ENCODE assay signal across 12 mouse cellular contexts in the genomic region with DNA sequence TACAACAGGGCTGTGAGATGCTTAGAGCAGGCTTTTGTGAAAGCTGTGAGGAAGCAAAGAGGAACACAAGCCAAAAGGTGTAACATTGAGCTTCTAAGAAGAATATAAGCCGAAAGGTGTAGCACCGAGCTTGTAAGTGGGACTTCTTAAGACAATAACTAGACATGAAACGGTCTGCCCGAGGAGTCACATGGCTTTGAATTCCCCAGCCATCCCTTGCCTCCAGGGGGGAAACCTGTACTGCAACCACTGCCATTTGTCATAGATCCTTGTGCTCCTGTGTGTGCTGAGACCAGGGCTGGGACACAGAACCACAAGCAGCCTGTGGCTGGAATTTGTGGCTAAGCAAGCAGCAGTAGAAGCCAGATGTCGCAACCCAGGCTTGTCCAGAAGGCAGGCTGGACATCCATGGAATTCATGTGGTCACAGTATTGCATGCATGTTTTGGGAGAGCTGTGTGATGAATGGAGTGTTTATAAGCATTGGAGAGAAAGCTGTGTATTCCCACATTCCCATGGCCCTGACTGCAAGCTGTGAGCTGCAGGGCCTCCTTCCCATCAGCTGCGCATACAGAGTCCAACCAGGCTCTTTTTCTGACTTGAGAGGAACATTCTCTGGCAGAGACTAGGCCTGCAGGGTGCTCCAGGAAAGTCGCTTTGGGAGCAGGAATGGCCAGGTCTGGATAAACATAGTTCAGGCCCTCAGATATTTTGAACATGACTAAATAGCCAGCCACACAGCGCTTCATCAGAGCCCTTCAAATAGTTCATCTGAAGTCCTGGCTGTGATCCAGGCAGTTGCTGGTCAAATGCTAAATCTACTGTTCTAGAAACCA. TPM values are rescaled to one million over a fixed set of nuclear protein-coding genes. Genes with fewer than 3 reads are reported as not detected.
DNase-seq lines count a peak whose midpoint lies in the region; ATAC-seq and TF ChIP-seq lines count a peak whose summit lies in the region.
"Had no signal": no experiment of that assay in that cellular context is flagged by ENCODE, and none has a peak within 500 bp of the region (broad histone marks: within the 10 kb centered on the region; RNA-seq: fewer than 3 reads in every experiment).

No protein-coding gene starts in this region.

- no peak for TF ChIP-seq POLR2A in myocyte (IDR thresholded peaks at IDR 0.05; ENCODE audit: insufficient read length, low read depth)

- DNase-seq in embryonic facial prominence, embryonic 14.5 days (ENCODE audit: low spot score), result peak; percentile 82
- no peak for DNase-seq in embryonic facial prominence, embryonic 10.5 days (ENCODE audit: low spot score)
- peak; percentile 31 to 55 for DNase-seq in gastrocnemius, postnatal 36 days
- peak; percentile 69 for DNase-seq in heart, postnatal 4 days
- no peak for DNase-seq in thymus, adult 18-20 months

- no peaks in the 10 kb centered on the region for H3K36me3 ChIP-seq in embryonic facial prominence, embryonic 14.5 days (ENCODE audit: control insufficient read depth, insufficient read depth, low read length)
- H3K36me3 ChIP-seq in embryonic facial prominence, embryonic 10.5 days (replicated peaks), result no peaks in the 10 kb centered on the region
- H3K36me3 ChIP-seq in myocyte (ENCODE audit: control insufficient read depth, insufficient read depth), result no peaks in the 10 kb centered on the region
- no peaks in the 10 kb centered on the region for H3K36me3 ChIP-seq in hindbrain, embryonic 16.5 days (ENCODE audit: control insufficient read depth, insufficient read depth, low read length)

- no peak overlapping the region for H3K9ac ChIP-seq in embryonic facial prominence, embryonic 14.5 days (ENCODE audit: low read depth, low read length)
- H3K9ac ChIP-seq in hindbrain, embryonic 16.5 days (ENCODE audit: low read depth, low read length), result no peak overlapping the region

- H3K27me3 ChIP-seq in embryonic facial prominence, embryonic 14.5 days (replicated peaks; ENCODE audit: control insufficient read depth, insufficient read depth, low read length), result no peaks in the 10 kb centered on the region
- no peaks in the 10 kb centered on the region for H3K27me3 ChIP-seq in embryonic facial prominence, embryonic 10.5 days (replicated peaks; ENCODE audit: low read depth, poor library complexity, severe bottlenecking)
- no peaks in the 10 kb centered on the region for H3K27me3 ChIP-seq in myocyte (ENCODE audit: control insufficient read depth, insufficient read depth, insufficient read length)
- no peaks in the 10 kb centered on the region; the same call in 1 of the 2 replicates for H3K27me3 ChIP-seq in hindbrain, embryonic 16.5 days (replicated peaks; ENCODE audit: control insufficient read depth, insufficient read depth, low read length)

- peaks cover 12% of the 10 kb centered on the region; the same call in 1 of the 2 replicates for H3K4me1 ChIP-seq in embryonic facial prominence, embryonic 14.5 days (ENCODE audit: control insufficient read depth, insufficient read depth, low read length)
- H3K4me1 ChIP-seq in embryonic facial prominence, embryonic 10.5 days, result peaks cover 5% of the 10 kb centered on the region; the same call in 1 of the 2 replicates
- H3K4me1 ChIP-seq in hindbrain, embryonic 16.5 days (ENCODE audit: control insufficient read depth, insufficient read depth, low read depth, low read length), result no peaks in the 10 kb centered on the region

- no peaks in the 10 kb centered on the region for H3K9me3 ChIP-seq in embryonic facial prominence, embryonic 14.5 days (ENCODE audit: control insufficient read depth, low read length)
- H3K9me3 ChIP-seq in embryonic facial prominence, embryonic 10.5 days, result no peaks in the 10 kb centered on the region
- no peaks in the 10 kb centered on the region for H3K9me3 ChIP-seq in hindbrain, embryonic 16.5 days (ENCODE audit: control insufficient read depth, low read length)

- H3K79me2 ChIP-seq in myocyte (ENCODE audit: control insufficient read depth, insufficient read depth), result no peaks in the 10 kb centered on the region

- peak overlapping the region; percentile 61; the same call in 1 of the 2 replicates for H3K27ac ChIP-seq in embryonic facial prominence, embryonic 14.5 days (replicated peaks; ENCODE audit: low read depth, low read length)
- H3K27ac ChIP-seq in embryonic facial prominence, embryonic 10.5 days (replicated peaks), result no peak overlapping the region
- no peak overlapping the region for H3K27ac ChIP-seq in hindbrain, embryonic 16.5 days (ENCODE audit: low read depth, low read length)

- no peak overlapping the region for H3ac ChIP-seq in myocyte (ENCODE audit: control insufficient read depth, insufficient read length)

- intact Hi-C loops in gastrocnemius, postnatal 36 days (cut with DNase I), result no loop called here

- 55% methylated on average over 8 of the region's 8 CpGs for WGBS in embryonic facial prominence, embryonic 14.5 days
- 88% methylated on average over 8 of the region's 8 CpGs for WGBS in embryonic facial prominence, embryonic 10.5 days
- WGBS in hindbrain, embryonic 16.5 days, result 83% methylated on average over 8 of the region's 8 CpGs

- no peak overlapping the region for H3K4me2 ChIP-seq in embryonic facial prominence, embryonic 14.5 days (ENCODE audit: low read depth, low read length)
- peak overlapping the region; percentile 35 for H3K4me2 ChIP-seq in myocyte (ENCODE audit: low read depth)
- H3K4me2 ChIP-seq in hindbrain, embryonic 16.5 days (ENCODE audit: low read length), result no peak overlapping the region

- no peak overlapping the region for H3K4me3 ChIP-seq in embryonic facial prominence, embryonic 14.5 days (ENCODE audit: low read depth, low read length)
- H3K4me3 ChIP-seq in embryonic facial prominence, embryonic 10.5 days, result no peak overlapping the region
- no peak overlapping the region for H3K4me3 ChIP-seq in myocyte
- H3K4me3 ChIP-seq in hindbrain, embryonic 16.5 days (ENCODE audit: low read length), result no peak overlapping the region

- ATAC-seq in embryonic facial prominence, embryonic 14.5 days (ENCODE audit: low read depth), result peak; percentile 55; the same call in 1 of the 2 replicates
- no peak for ATAC-seq in hindbrain, embryonic 16.5 days
- ATAC-seq in granulocyte monocyte progenitor cell, adult 5-6 weeks (replicated peaks; ENCODE audit: poor library complexity, severe bottlenecking), result no peak
- ATAC-seq: midbrain, embryonic 16.5 days had no signal

TF ChIP-seq in myocyte, 11 proteins besides CTCF, POLR2A, EP300 and RAD21:
- TF ChIP-seq SRF (IDR thresholded peaks at IDR 0.05; ENCODE audit: control insufficient read depth, insufficient read length, low read depth) (no peak), POLR2AphosphoS2 (IDR thresholded peaks at IDR 0.05; ENCODE audit: insufficient read length, low read depth) (no peak), USF1 (IDR thresholded peaks at IDR 0.05; ENCODE audit: low read depth) (peak; percentile 77), TCF12 (IDR thresholded peaks at IDR 0.05; ENCODE audit: insufficient read depth, poor library complexity, severe bottlenecking) (peak; percentile 78), MYOG (IDR thresholded peaks at IDR 0.05; ENCODE audit: control insufficient read depth in 1 of 3, insufficient read depth in 1 of 3, insufficient read length in 2 of 3, low read depth in 2 of 3) (peak; percentile 77 to 98 (median 86)), CEBPB (IDR thresholded peaks at IDR 0.05; ENCODE audit: insufficient read depth, poor library complexity, severe bottlenecking) (peak; percentile 99), TCF3 (IDR thresholded peaks at IDR 0.05; ENCODE audit: insufficient read length, low read depth) (peak; percentile 92), REST (IDR thresholded peaks at IDR 0.05; ENCODE audit: insufficient read depth, insufficient read length) (no peak), MAX (IDR thresholded peaks at IDR 0.05; ENCODE audit: low read depth) (no peak), E2F4 (IDR thresholded peaks at IDR 0.05; ENCODE audit: insufficient read depth) (no peak), MYOD1 (IDR thresholded peaks at IDR 0.05; ENCODE audit: control insufficient read depth in 1 of 3, insufficient read length in 2 of 3, low read depth in 2 of 3) (peak in 2 of 3 experiments; percentile 74 to 86)

RNA-seq across cellular contexts. Expression of a gene that starts 13.8 kb away (rescaled TPM):
- 271 and 297 TPM in 2 replicates for polyA plus RNA-seq in embryonic facial prominence, embryonic 14.5 days (2014; fragmentation: Nextera tagmentation; extraction: Ambion mirVana)
- polyA plus RNA-seq in embryonic facial prominence, embryonic 10.5 days (2016; fragmentation: Nextera tagmentation; extraction: Ambion mirVana), result 30.0 and 33.5 TPM in 2 replicates
- total RNA-seq in gastrocnemius, postnatal 36 days (2021), result 10 to 100 TPM; 36.3 to 69.3 TPM
- total RNA-seq in heart, postnatal 4 days (2021), result 10 to 100 TPM; 90.1 to 91.4 TPM
- polyA plus RNA-seq in myocyte (2012; fragmentation: generic; extraction: Trizol), result 74.6 TPM
- 44.2 and 50.1 TPM in 2 replicates for polyA plus RNA-seq in hindbrain, embryonic 16.5 days (2015; fragmentation: Nextera tagmentation; extraction: Ambion mirVana)
- not detected in 2 replicates for total RNA-seq in granulocyte monocyte progenitor cell, adult 5-6 weeks (2014; fragmentation: Nextera tagmentation)
- total RNA-seq in granulocyte monocyte progenitor cell, adult 5-6 weeks (2017), result not detected in 2 replicates
- total RNA-seq: common myeloid progenitor, adult 5-6 weeks had no signal

RNA-seq across cellular contexts. Expression of a gene that starts 53.6 kb away (rescaled TPM):
- 0.10 TPM in 1 of 2 replicates, not detected in the other for polyA plus RNA-seq in embryonic facial prominence, embryonic 14.5 days (2014; fragmentation: Nextera tagmentation; extraction: Ambion mirVana)
- not detected in 2 replicates for polyA plus RNA-seq in embryonic facial prominence, embryonic 10.5 days (2016; fragmentation: Nextera tagmentation; extraction: Ambion mirVana)
- not detected for total RNA-seq in gastrocnemius, postnatal 36 days (2021)
- total RNA-seq in heart, postnatal 4 days (2021), result not detected
- not detected for polyA plus RNA-seq in myocyte (2012; fragmentation: generic; extraction: Trizol)
- polyA plus RNA-seq in hindbrain, embryonic 16.5 days (2015; fragmentation: Nextera tagmentation; extraction: Ambion mirVana), result not detected in 2 replicates
- not detected in 2 replicates for total RNA-seq in granulocyte monocyte progenitor cell, adult 5-6 weeks (2014; fragmentation: Nextera tagmentation)
- not detected in 2 replicates for total RNA-seq in granulocyte monocyte progenitor cell, adult 5-6 weeks (2017)
- total RNA-seq: common myeloid progenitor, adult 5-6 weeks; left cerebral cortex, adult 18-20 months had no signal
- polyA plus RNA-seq: midbrain, embryonic 16.5 days; small intestine, adult 2 months had no signal

Comparison
In these comparisons a context has a peak if more than half of its experiments do, and no peak if none do; other contexts are left out.
1. DNase-seq: peak in embryonic facial prominence, embryonic 14.5 days (single experiment), gastrocnemius, postnatal 36 days (2 of 2) and heart, postnatal 4 days (single experiment); none in embryonic facial prominence, embryonic 10.5 days (single experiment) and thymus, adult 18-20 months (0 of 2).